Comparison of ENCODE assay signal across 9 mouse cellular contexts in genomic region chr4:138884261-138884660, GRCm38 (mm10). TPM values are rescaled to one million over a fixed set of nuclear protein-coding genes. Genes with fewer than 3 reads are reported as not detected.
DNase-seq lines count a peak whose midpoint lies in the region; ATAC-seq and TF ChIP-seq lines count a peak whose summit lies in the region.
"Had no signal": no experiment of that assay in that cellular context is flagged by ENCODE, and none has a peak within 500 bp of the region (broad histone marks: within the 10 kb centered on the region; RNA-seq: fewer than 3 reads in every experiment).

No protein-coding gene starts in this region.

- no peak overlapping the region for H3K9ac ChIP-seq in ES-E14 (ENCODE audit: insufficient read depth, low read depth, low read length, poor library complexity, severe bottlenecking)
- H3K9ac ChIP-seq: liver, embryonic 15.5 days had no signal

- H3K4me3 ChIP-seq in ES-E14 (ENCODE audit: insufficient read depth in 1 of 2, low read depth in 1 of 2, low read length in 2 of 2, poor library complexity in 1 of 2, severe bottlenecking in 1 of 2), result no peak overlapping the region
- H3K4me3 ChIP-seq in embryonic facial prominence, embryonic 10.5 days, result no peak overlapping the region
- H3K4me3 ChIP-seq: liver, embryonic 15.5 days had no signal

- H3K36me3 ChIP-seq in ES-E14 (ENCODE audit: control insufficient read depth, insufficient read depth, low read length, poor library complexity, severe bottlenecking), result no peaks in the 10 kb centered on the region
- H3K36me3 ChIP-seq in embryonic facial prominence, embryonic 10.5 days (replicated peaks), result no peaks in the 10 kb centered on the region
- H3K36me3 ChIP-seq: liver, embryonic 15.5 days had no signal

- H3K4me1 ChIP-seq in ES-E14 (ENCODE audit: control insufficient read depth in 2 of 2, insufficient read depth in 2 of 2, low read length in 2 of 2, poor library complexity in 1 of 2), result peaks cover 1 to 10% of the 10 kb centered on the region in 2 experiments; a peak in 1 of 4 replicates
- peaks cover 19% of the 10 kb centered on the region for H3K4me1 ChIP-seq in embryonic facial prominence, embryonic 10.5 days
- H3K4me1 ChIP-seq: liver, embryonic 15.5 days had no signal

- ATAC-seq in megakaryocyte progenitor cell, adult 5-6 weeks (replicated peaks; ENCODE audit: poor library complexity), result peak; percentile 96

- peaks cover 31% of the 10 kb centered on the region for H3K27me3 ChIP-seq in embryonic facial prominence, embryonic 10.5 days (replicated peaks; ENCODE audit: low read depth, poor library complexity, severe bottlenecking)

- intact Hi-C loops in heart, postnatal 36 days (cut with DNase I), result loop anchor here (1.0 kb wide), 1 partner anchor 18 kb away; no protein-coding TSS in a partner anchor

- 20% methylated on average over 6 of the region's 6 CpGs for WGBS in embryonic facial prominence, embryonic 10.5 days

- in situ Hi-C loops in ES-E14 (cut with MboI; ENCODE audit: low sequenced_read_pairs in 2 of 2, unreplicated experiment in 2 of 2), result no loop called here

- peak; percentile 81 for DNase-seq in ES-E14 (ENCODE audit: low read depth, low spot score)
- DNase-seq in adrenal gland, postnatal 36 days, result peak; percentile 86 to 90
- peak; percentile 86 for DNase-seq in embryonic facial prominence, embryonic 10.5 days (ENCODE audit: low spot score)
- peak; percentile 83 to 91 for DNase-seq in heart, postnatal 36 days
- DNase-seq in layer of hippocampus, postnatal 14 days (ENCODE audit: low spot score in 2 of 2), result peak; percentile 83 to 89
- peak; percentile 72 to 76 for DNase-seq in right cerebral cortex, postnatal 36 days (ENCODE audit: low spot score in 2 of 2)
- peak; percentile 32 for DNase-seq in yolk sac, embryonic 10.5 days (ENCODE audit: low spot score)

- H3K9me3 ChIP-seq in ES-E14 (ENCODE audit: control insufficient read depth, insufficient read depth, low read depth, low read length), result no peaks in the 10 kb centered on the region
- H3K9me3 ChIP-seq in embryonic facial prominence, embryonic 10.5 days, result no peaks in the 10 kb centered on the region
- H3K9me3 ChIP-seq: liver, embryonic 15.5 days had no signal

- H3K27ac ChIP-seq in ES-E14 (ENCODE audit: insufficient read depth, low read depth, low read length, poor library complexity, severe bottlenecking), result no peak overlapping the region
- H3K27ac ChIP-seq in embryonic facial prominence, embryonic 10.5 days (replicated peaks), result no peak overlapping the region
- H3K27ac ChIP-seq: liver, embryonic 15.5 days had no signal

TF ChIP-seq in ES-E14, 5 proteins besides CTCF, POLR2A, EP300 and RAD21:
- no peak for TF ChIP-seq MAFK (IDR thresholded peaks at IDR 0.05; ENCODE audit: insufficient read depth, low read depth, low read length)
- peak; percentile 36; the same call in 1 of the 2 replicates for TF ChIP-seq ZNF384 (IDR thresholded peaks at IDR 0.05; ENCODE audit: low read depth, low read length)
- peak; percentile 80; the same call in 1 of the 2 replicates for TF ChIP-seq ZC3H11A (IDR thresholded peaks at IDR 0.05; ENCODE audit: borderline replicate concordance, low read depth, low read length)
- TF ChIP-seq HCFC1 (IDR thresholded peaks at IDR 0.05; ENCODE audit: borderline replicate concordance, insufficient read depth, low read length), result no peak
- no peak for TF ChIP-seq CHD2 (IDR thresholded peaks at IDR 0.05; ENCODE audit: low read depth, low read length)

RNA-seq across cellular contexts. Expression of gene Pla2g2e, which starts 6.5 kb away (rescaled TPM):
- total RNA-seq in ES-E14 (2012; rRNA removed), result 0.36 and 2.0 TPM in 2 replicates
- total RNA-seq in adrenal gland, postnatal 36 days (2021), result 1 to 10 TPM; 3.3 to 4.0 TPM
- polyA plus RNA-seq in embryonic facial prominence, embryonic 10.5 days (2016; fragmentation: Nextera tagmentation; extraction: Ambion mirVana), result not detected in 2 replicates
- 1 to 10 TPM in 1 of 2 experiments, under 1 TPM in 1; 0.97 to 1.1 TPM for total RNA-seq in heart, postnatal 36 days (2021)
- not detected for total RNA-seq in layer of hippocampus, postnatal 14 days (2021)
- total RNA-seq in megakaryocyte progenitor cell, adult 5-6 weeks (2015), result not detected in 2 replicates
- total RNA-seq in megakaryocyte progenitor cell, adult 5-6 weeks (2017), result not detected in 2 replicates
- polyA plus RNA-seq: liver, embryonic 15.5 days had no signal

RNA-seq across cellular contexts. Expression of gene Gm13030, which starts 10.5 kb away (rescaled TPM):
- not detected in 2 replicates for total RNA-seq in ES-E14 (2012; rRNA removed)
- not detected for total RNA-seq in adrenal gland, postnatal 36 days (2021)
- polyA plus RNA-seq in embryonic facial prominence, embryonic 10.5 days (2016; fragmentation: Nextera tagmentation; extraction: Ambion mirVana), result not detected in 2 replicates
- not detected for total RNA-seq in heart, postnatal 36 days (2021)
- not detected for total RNA-seq in layer of hippocampus, postnatal 14 days (2021)
- not detected in 2 replicates for total RNA-seq in megakaryocyte progenitor cell, adult 5-6 weeks (2015)
- total RNA-seq in megakaryocyte progenitor cell, adult 5-6 weeks (2017), result not detected in 2 replicates
- polyA plus RNA-seq: liver, embryonic 15.5 days had no signal

RNA-seq across cellular contexts. Expression of gene Pla2g5, which starts 21.0 kb away (rescaled TPM):
- 3.7 and 7.4 TPM in 2 replicates for total RNA-seq in ES-E14 (2012; rRNA removed)
- 10 to 100 TPM; 12.6 to 15.4 TPM for total RNA-seq in adrenal gland, postnatal 36 days (2021)
- polyA plus RNA-seq in embryonic facial prominence, embryonic 10.5 days (2016; fragmentation: Nextera tagmentation; extraction: Ambion mirVana), result 0.34 and 0.60 TPM in 2 replicates
- total RNA-seq in heart, postnatal 36 days (2021), result 10 to 100 TPM; 27.0 to 32.1 TPM
- total RNA-seq in layer of hippocampus, postnatal 14 days (2021), result 1 to 10 TPM; 1.3 to 3.1 TPM
- total RNA-seq in megakaryocyte progenitor cell, adult 5-6 weeks (2015), result not detected in 2 replicates
- total RNA-seq in megakaryocyte progenitor cell, adult 5-6 weeks (2017), result not detected in 2 replicates

RNA-seq across cellular contexts. Expression of gene Otud3, which starts 29.5 kb away (rescaled TPM):
- total RNA-seq in ES-E14 (2012; rRNA removed), result 12.7 and 13.5 TPM in 2 replicates
- total RNA-seq in adrenal gland, postnatal 36 days (2021), result 10 to 100 TPM; 10.2 to 14.4 TPM
- polyA plus RNA-seq in embryonic facial prominence, embryonic 10.5 days (2016; fragmentation: Nextera tagmentation; extraction: Ambion mirVana), result 3.8 and 4.9 TPM in 2 replicates
- 10 to 100 TPM; 10.6 to 11.6 TPM for total RNA-seq in heart, postnatal 36 days (2021)
- total RNA-seq in layer of hippocampus, postnatal 14 days (2021), result 10 to 100 TPM; 10.7 to 11.5 TPM
- 1.9 and 3.9 TPM in 2 replicates for total RNA-seq in megakaryocyte progenitor cell, adult 5-6 weeks (2015)
- total RNA-seq in megakaryocyte progenitor cell, adult 5-6 weeks (2017), result 8.6 and 8.9 TPM in 2 replicates

Comparison
In these comparisons a context has a peak if more than half of its experiments do, and no peak if none do; other contexts are left out.
1. DNase-seq: peak in every context shown above with its lines; median percentile 88 in adrenal gland, postnatal 36 days; 87 in heart, postnatal 36 days; 86 in embryonic facial prominence, embryonic 10.5 days; 86 in layer of hippocampus, postnatal 14 days; 81 in ES-E14; 74 in right cerebral cortex, postnatal 36 days; 32 in yolk sac, embryonic 10.5 days.